Mouse (Mus musculus): ENCODE data around the gene Tssc4.
A peak's percentile ranks its signal among the peaks of the same experiment; 100 is the strongest.

Gene Tssc4

GRCm38 (mm10) chr7:143070506-143071070, 1.5 kb downstream of the Tssc4 start:
- no peak for DNase-seq

GRCm38 (mm10) chr7:143072605-143073004, 3.6 kb downstream of the Tssc4 start:
- no peak for DNase-seq

GRCm38 (mm10) chr7:143073086-143073485, 4.0 kb downstream of the Tssc4 start:
- DNase-seq: peak; percentile 68

GRCm38 (mm10) chr7:143075394-143075793, 6.3 kb downstream of the Tssc4 start:
- no peak for DNase-seq

DNA sequence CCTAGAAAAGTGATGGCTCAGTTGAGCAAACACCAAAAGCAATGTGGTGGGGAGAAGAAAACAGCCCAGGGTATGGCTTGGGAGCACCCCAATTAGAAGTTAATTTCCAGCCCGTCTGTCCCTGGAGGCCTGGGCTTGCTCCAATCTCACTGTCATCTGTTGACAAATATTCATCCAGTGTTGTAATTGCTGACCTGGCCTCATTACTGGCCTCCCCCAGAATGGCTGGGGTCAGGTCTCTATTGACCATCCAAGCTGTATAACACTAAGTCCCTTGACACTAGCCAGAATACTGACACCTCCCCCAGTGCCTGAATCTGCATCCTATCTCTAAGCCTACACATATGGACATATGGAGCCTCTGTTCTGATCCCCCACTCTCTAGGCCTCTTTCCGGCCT, 8.3 kb downstream of the Tssc4 start:
- no peak for DNase-seq

- no peak for DNase-seq
These were observed 13.0 kb downstream of the Tssc4 start for GRCm38 (mm10) chr7:143082024-143082423.

DNA sequence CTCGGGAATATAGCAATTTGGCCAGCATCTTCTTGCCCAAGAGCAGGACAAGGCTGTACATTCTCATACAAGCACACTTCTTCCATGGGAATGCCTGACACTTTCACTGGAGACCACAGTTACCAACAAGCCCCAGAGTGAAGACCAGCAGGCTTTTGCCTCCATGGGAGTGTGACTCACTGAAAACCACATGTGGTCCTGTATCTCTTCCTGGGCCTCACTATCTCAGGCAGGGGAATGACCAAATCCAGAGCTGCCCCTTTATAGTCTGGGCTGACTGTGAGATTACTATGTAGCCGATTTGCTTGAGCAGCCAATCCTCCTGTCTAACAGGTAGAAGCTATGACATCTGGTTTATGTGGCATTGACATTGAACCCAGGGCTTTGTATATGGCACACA, 14.7 kb downstream of the Tssc4 start:
- no peak for DNase-seq

GRCm38 (mm10) chr7:143086366-143086765, 17.3 kb downstream of the Tssc4 start:
- peak; percentile 85 for DNase-seq

DNA sequence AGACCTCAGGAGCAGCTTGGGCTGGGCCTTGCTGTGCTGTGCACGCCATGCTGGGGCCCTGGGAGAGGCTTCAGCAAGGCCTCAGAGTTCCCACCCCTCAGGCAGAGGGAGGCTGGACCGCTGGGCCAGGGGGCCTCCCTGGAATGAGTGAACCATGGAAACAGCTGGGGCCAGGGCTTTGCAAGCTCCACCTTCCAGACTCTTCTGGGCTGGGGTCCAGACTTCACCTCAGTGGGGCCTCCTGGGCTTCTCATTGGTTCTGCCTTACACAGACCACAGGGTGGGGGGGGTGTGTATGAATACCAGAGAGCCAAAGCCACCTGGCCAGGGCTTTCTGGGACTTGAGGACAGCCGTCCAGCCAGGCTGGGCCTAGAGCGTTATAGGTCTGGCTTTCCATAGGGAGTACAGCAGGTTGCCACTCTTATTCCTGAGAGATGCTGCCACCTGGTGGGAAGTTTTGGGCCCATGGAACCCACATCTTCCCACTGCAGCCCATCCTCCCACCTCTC, 18.1 kb downstream of the Tssc4 start:
- DNase-seq: peak; percentile 43

DNA sequence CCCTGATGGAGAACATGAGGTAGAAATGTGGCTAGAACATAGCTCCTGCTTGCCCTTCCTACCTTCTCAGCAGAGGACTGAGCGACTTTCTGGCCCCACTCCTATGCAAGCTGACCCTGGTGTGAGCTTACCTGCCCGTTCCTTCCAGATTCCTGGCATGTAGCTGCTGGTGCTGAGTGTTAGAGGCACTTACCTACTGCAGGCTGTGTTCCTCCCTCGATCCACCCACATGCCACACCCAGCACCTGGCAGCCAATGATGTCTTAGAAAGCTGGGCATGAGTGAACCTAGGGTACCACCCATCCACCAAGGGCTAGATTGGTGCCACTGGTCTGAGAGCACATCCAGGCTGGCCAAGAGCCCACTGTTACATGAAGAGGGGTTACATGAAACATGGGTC, 24.8 kb downstream of the Tssc4 start:
- no peak for DNase-seq

- peak; percentile 84 for DNase-seq
These were observed 25.8 kb downstream of the Tssc4 start, which contains the start of gene Trpm5 for GRCm38 (mm10) chr7:143094592-143095553. Gene Trpm5, minus strand, starts transcription at chr7:143094642.

DNA sequence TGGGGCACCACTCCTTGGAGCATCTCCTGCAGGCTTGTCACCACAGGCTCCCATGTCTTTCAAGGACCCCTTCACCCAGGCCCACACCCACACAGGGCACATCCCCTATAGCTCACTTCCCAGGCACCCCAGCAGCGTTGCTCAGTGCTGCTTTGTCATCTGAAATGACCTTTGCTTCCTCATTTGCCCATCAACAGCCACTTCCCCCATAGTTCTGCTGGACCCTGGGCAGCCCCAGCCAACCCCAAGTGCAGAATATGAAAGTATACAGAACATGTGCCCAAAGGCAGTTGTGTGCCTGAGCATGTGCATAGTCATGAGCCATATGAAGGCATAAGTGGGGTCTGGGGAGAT, 26.5 kb downstream of the Tssc4 start:
- no peak for DNase-seq

- no peak for DNase-seq
These were observed 31.7 kb downstream of the Tssc4 start for GRCm38 (mm10) chr7:143100759-143101158.

GRCm38 (mm10) chr7:143105258-143105897, 36.3 kb downstream of the Tssc4 start:
- no peak for DNase-seq

- DNase-seq: no peak
These were observed 37.0 kb downstream of the Tssc4 start, which contains the start of gene Kcnq1 for GRCm38 (mm10) chr7:143106062-143106461. Gene Kcnq1, plus strand, starts transcription at chr7:143106362.

DNA sequence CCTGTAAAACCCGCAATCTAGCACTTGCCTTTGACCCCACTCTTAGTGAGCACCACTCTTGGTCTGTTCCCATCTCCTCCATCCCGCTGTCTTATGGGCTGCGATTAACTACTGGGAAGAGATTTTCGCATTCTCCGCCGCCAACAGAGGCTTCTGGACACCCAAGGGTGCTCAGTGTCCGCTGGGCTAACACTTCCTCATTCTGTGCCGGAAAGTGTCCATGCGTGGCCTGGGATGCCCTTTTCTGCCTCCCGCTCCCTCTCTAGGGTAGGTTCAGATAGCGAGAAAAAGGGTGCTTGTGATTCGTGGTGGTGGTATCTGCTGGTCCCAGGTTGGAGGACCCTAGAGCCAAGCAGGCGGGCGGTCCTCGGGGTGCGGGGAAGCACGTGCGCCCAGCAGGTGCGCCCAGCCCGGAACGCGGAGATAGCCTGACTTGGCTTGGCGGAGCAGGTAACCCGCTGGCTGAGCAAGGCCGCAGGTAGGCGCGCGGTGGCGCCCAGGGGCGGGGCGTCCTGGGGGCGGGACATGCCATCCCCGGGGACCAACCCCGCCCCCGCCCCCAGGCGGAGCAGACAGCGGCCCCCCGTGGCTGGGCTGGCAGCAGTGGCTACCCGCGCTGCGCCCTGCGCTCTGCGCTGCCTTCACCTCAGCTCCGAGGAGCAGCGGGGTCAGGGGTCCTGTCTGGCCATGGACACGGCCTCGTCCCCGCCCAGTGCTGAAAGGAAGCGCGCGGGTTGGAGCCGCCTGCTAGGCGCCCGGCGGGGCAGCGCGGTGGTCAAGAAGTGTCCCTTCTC, 37.8 kb downstream of the Tssc4 start:
- peak; percentile 83 for DNase-seq

DNA sequence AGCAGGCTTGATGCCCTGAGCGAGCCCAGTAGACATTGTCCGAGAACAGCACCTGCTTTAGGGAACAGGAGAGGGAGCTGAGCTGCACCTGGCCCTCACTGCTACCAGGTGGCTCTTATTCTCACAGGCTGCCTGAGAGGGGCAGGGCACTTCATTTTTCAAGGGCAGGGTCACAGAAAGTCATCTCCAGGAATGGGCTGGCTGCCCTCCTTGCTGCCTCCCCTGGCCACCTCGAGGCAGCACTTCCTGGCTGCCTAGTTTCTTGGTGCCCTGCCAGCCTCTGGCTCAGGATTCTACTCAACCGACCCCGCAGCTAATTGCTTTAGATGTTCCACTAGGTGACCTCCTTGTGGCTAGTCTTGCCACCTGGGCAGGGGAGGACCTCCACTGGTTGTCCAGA, 39.2 kb downstream of the Tssc4 start:
- DNase-seq: no peak

DNA sequence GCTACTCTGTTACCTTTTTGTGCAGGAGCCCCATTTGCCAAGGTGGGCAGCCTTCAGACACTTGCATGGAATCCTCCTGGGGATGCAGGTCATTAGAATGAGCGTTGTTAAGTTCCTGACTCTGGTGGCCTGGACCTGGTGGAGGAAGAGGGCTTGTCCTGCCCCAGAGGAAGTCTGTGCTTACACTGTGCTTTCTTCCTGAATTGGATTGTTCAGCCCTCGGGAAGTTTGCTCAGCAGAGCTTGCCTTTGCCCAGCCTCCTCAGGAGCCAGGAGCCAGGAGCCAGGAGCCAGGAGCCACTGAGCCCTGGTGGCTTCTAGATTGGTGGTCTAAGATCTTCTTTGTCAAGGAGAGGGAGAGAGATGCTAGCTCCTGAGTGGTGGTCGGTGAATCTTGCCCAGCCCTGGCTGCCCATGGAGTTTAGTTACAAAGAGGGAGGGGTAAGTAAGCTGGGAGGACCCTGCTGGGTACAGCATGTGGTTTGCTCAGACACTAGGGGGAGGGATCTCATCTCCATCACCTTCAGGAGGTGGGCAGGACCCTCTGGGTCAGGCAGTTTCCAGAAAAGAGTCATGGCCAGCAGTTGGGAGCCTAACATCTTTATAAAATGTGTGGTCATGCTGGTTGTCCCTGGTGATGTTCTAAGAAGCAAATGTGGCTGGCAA, 40.1 kb downstream of the Tssc4 start:
- no peak for DNase-seq

- no peak for DNase-seq
These were observed 40.6 kb downstream of the Tssc4 start for GRCm38 (mm10) chr7:143109696-143110095.

DNA sequence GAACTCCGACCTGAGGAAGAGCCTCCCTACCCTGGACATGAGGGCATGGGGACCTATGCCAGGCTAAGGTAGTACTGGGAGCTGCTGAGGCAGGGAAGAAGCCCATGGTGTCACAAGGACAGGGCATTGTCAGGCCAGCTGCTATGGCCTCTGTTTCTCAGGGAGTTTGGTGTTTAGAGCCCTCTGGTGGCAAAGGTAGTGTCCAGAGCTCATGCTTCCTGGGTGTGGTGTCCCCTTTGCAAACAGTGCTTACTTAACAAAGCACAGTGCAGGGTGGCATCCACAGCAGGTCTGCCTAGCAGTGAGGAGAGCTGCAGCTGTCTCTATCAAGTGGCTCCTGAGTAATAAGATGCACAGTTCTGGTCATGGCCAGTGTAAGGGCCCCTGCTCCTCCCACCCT, 41.8 kb downstream of the Tssc4 start:
- no peak for DNase-seq

DNA sequence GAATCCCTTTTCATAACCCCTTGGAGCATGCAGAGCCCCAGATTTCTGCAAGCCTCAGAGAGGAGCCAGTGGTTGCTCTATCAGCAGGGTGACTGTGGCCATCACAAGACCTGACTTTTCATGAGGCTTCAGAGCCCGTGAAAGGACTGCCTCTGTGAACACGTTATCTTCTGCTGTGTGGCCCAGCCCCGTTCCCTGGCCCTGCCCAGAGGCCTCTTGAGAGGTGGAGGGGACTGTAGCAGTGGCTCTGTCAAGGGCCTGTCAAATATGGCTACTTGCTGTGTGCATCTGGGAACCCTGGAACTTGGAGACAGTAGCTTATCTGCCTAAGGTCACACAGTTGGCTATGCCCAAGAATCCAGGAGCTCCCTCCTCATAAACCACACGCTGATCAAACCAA, 42.7 kb downstream of the Tssc4 start:
- DNase-seq: no peak

- no peak for DNase-seq
These were observed 43.3 kb downstream of the Tssc4 start for GRCm38 (mm10) chr7:143112395-143112794.

Measured in thymus, postnatal 4 days (tissue).